Mouse (Mus musculus) megakaryocyte, adult 5-6 weeks (primary cell): ENCODE measurements at regions not wholly inside any gene's neighbourhood (a gene's known extent, or its start where the extent isn't known, plus 50 kb on each side); places are given as distances from the start of the nearest gene placed in this dataset.
"Not testable (repeated sequence)": the region's sequence is repeated elsewhere in the genome, so short reads cannot be mapped to it uniquely, and the experiment has no call there.

ENCODE experiments used
- ATAC-seq: 2 replicates; pipeline ENCODE4 v1.8.0; 2016; ENCODE audit warnings: mild to moderate bottlenecking, inconsistent platforms; ENCODE audit not compliant: poor library complexity, severe bottlenecking

DNA sequence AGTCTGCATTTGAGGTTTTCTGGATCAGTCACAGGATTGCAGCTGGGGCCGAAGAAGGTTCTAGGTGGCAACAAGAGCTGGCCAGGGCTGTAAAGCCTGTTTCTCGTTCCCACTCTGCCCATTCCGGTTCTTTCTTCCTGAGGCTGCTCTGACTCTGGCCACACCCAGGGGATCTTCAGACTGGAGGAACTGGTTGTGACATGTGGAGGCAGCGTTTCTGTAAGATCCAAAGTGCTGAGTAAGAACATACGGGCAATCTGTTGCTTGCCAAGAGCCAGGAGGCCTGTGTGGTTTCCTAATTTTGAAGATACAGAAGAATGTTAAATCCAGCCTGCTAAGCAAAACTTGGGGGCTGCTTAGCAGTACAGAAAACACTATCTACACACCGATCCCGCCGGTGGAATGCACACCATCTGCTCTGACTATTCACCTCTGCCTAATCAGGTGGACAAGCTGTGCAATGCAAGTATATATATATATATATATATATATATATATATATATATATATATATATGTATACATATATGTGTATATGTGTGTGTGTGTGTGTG is 99.3 kb upstream of the Bmp2k start:
- peak; percentile 98 for ATAC-seq

DNA sequence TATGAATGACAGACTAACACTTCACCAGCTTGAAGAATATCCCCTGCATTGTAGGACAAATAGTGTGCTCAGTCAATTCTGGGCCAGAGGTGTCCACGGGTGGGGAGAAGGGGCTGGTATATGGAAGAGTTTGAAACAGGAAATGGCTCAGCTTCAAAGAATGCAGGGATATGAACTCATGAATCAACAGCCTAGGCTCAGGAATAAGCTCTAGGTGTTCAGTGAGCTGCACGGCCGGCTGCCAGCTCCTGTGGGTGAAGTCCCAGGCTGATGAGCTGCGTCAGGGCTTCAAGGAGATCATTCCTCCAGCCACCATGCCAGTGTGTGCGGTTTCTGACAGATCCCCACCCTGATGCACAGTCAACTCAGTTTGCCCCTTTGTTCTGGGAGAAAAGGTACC is 98.8 kb upstream of the Bmp2k start:
- ATAC-seq = no peak

DNA sequence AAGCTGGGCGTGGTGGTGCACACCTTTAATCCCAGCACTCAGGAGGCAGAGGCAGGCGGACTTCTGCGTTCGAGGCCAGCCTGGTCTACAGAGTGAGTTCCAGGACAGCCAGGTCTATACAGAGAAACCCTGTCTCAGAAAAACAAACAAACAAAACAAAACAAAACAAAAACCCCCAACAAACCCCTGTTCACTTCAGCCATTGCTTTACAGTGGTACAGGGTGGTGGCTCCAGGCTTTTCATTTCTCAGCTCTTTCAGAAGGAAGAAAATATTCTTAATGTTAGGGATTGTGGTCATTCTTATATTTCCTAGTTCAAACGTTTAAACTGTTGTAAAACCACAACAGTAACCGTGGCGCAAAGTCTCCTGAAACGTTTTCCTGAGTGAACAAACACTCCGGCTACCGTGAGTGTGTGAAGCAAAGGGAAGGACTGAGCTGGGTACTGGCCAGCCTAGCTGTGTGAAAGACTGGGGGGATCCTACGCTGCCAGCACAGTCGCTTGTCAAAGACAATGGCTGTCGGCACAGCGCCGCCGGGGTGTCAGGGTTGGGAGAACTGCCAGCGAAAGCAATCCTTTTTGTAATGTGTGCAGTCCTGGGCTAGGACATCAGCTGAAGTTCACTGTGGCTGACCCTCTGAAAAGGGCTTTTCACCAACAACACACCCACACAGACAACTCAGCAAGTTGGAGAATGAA is 91.8 kb upstream of the Bmp2k start:
- peak; percentile 68 for ATAC-seq

DNA sequence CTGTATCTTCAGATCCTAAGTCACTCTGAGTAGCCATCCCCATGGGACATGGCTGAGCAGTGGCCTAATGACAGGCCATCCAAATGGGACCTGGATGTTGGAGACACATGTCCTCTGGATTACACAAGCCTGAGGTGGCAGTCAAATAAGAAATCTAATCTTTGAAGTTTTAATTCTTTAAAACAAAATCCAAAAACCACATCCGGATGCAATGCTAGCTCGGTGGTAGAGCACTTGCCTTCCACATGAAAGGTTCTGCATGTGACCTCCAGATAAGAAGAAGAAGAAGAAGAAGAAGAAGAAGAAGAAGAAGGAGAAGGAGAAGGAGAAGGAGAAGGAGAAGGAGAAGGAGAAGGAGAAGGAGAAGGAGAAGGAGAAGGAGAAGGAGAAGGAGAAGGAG is 89.1 kb upstream of the Bmp2k start:
- ATAC-seq = not testable (repeated sequence)

DNA sequence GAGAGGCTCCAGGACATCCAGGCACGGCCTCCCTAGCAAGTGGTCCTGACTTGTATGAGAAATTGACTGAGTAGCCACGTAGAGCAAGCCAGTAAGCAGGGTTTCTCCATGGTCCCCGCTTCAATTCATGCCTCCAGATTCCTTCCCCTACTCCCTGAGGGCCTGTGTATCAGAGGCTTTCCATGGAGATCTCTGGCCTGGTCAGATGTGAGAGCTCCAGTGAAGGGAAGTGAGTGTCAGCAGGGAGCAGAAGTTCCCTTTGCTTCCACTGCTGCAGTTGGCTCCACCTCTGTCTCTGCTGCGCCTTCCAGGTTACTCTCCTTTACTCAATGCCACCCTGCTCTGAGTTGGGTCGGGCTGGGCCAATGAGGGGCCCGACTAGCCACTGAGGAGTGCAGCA is 88.3 kb upstream of the Bmp2k start:
- no peak for ATAC-seq

DNA sequence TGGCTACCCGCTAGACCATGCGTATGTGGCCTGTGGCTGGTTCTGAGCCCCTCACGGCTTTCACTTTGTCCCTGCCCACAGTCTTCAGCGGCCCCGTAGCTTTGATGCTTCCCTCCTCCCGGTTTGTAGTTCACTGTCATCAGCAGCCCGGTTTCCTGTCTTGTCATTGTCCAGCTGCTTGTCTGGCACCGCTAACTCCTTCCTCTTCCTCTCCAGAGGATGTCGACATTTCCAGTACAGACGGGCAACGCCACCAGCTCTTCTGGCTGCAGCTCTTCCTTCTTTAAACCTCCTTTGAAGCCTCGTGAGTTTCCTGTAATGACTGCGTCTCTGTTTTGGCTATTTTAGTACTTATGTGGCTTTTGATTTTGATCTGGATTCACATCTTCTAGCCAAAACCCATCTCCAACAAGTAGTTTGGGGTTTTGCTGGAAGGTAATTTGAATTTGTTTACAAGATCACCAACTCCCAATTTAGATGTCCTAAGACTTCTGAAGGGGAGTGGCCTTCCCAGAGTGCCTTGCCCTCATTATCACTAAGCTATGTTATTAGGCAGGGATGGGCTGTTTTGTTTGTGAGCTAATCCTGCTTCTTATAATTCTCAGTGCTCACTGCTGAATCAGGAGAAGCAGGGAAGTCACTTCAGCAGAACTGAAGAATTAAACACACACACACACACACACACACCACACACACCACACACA is 85.8 kb upstream of the Bmp2k start:
- peak; percentile 85 for ATAC-seq

DNA sequence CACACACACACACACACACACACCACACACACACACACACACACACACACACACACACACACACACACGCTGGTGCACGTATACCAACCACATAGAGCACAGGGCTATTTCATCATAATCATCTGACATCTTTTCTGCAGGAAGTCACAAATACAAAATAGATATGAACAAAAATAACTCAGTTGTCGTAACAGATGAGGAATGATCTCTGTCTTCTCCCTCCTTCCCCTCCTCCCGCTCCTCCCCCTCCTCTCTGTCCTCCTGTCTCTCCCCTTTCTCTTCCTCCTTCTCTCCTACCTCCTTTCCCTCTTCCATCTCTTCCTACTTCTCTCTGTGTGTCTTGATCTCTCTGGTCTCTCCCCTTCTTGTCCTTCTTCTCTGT is 85.2 kb upstream of the Bmp2k start:
- ATAC-seq = peak; percentile 25

DNA sequence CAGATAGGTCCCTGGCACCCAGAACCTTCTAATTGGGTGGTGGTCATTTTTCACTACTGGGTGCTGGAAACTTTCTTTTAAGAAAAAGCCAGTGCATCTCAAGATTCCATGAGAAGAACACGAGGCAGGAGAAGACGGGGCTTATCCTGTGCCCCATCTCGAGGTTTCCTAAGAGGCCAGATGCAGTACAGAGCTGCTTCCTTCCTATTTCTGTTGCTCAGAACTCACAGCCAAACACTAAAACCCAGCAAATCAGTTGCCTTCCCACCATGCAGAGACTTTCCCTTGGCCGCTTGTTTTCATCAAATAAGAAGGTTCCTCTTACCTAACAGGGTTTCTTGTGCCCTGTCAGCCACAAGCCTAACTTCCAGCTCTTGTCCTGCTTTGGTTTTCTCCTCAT is 84.7 kb upstream of the Bmp2k start:
- ATAC-seq = peak; percentile 8; the same call in 1 of the 2 replicates

DNA sequence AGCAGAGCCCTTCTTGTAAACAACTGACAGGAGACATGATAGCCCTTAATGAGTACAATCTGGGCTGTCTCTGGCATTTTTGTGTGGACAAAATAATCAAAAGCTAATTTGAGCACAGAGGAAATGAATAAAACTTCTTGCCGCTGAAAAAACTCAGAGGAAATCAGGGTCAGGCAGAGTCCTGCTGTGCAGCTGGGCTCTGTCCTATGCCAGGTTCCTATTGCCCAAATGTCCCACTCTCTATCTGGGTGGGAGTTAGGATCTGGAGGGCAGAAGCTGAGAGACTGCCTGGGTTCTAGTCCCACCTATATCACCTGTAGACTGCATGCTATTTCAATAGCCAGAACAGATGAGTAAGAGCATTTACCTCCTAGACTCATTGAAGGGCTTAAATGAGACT is 83.8 kb upstream of the Bmp2k start:
- no peak for ATAC-seq

DNA sequence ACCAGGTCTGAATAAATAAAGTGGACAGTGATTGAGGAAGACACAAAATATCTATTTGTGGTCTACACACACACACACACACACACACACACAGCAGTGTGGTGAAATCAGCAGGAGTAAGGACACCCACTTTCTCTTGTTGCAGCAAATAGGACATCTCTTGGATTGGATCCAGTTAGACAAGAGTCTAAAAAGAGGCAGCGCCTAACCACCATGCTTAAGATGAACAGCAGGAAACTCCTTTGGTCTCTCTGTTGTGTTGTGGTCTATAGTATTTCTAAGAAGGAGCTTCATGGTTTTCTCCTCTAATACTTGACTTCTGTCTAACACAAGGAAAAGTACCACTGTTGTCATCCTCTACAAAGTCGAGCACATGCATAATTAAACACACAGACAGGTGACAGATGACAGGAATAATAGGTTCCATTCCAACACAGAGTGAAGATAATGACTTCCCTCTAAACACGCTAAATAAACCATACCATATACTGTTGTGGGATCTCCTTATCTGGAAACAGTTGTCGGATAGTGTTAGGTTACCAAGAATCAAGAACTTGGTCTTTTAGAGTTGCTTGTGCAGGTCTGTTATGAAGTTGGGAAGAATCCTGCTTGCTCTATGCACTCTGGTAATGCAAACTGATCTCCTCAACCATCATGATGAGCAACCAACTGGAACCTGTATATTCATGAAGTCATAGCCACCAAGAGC is 82.6 kb upstream of the Bmp2k start:
- ATAC-seq = no peak

DNA sequence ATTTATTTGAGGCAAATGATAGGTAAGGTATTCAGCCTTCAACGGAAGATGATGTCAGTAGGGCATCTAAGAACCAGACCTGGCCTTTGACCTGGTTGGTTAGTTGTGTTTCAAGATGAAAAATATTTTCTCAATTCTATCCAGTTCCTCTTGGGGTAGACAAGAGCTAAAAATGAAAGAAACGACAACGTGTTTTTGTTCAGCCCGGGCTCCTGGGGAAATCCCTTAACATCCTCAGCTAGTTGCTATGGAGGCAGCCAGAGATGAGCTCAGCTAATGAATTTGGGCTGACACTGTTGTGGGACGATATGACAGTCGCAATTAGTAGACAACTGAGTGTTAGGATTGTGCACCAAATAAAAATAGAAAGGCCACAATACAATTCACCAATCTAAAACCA is 80.6 kb upstream of the Bmp2k start:
- 0 out of 2 replicates have a peak, but pooled peaks have one; percentile 9 for ATAC-seq

DNA sequence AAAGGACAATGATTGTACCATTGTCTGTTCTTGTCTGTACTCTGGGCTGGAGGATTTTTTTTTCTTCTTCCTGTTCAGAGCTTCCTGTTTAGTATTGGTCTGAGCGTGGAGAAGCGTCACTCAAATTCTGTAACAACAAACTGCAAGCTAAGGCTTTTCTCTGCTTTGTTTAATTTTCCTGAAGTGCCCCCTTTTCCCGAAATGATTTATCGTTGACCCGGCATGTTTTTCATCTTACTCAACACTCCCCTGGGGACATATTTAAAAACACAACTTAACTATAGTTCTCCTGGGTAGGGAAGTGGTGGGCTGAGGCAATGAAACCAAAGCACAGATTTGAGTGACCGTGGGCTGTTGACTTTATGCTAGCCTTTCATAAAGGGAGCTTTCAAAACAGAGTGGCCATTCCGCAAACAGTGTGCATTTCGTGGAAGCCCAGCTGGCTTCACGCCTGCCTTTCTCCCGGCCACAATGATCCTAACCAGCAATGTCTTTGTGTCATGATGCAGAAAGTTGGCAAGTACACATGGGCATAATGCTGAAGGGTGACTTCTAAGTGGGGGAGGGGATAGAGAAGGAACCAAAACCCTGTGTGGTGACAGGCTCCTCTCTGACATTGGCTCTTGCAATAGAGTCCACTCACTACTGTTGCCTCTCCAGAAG is 79.8 kb upstream of the Bmp2k start:
- peak; percentile 53 for ATAC-seq

DNA sequence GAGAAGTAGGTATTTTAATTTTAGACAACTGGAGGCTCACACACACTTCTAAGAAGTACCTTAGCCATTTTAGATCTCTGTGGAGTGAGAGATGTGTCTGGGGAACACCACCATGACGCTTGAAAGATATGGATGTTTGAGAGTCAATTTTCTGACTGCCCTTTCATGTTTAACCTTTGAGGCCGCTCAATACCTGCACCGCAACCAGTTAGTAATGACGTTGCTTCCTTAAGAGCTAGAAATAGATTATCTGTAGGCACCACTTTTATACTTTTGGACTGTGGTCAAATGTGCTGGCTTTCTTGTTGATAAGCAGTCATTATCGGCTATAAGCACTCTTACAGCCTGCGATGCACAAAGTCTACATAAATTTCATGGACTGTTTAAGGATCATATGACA is 78.3 kb upstream of the Bmp2k start:
- ATAC-seq = peak; percentile 5; the same call in 1 of the 2 replicates

DNA sequence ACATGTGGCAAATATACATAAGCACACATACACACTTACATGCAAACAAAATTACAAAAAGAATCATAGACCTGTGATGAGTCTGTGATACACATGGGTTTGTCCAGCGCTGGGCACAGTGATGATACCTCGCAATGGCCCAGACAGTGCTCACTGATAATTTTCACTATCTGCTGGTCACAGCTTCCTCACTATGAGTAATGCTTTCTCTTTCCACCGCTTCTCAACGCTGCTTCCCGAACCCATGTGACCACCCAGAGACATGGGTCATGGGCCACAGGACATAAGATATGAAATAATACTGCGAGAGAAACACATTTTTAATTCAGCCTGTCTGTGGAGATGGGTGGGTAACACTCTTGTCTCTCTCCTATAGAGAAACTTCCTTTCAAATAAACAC is 76.5 kb upstream of the Bmp2k start:
- ATAC-seq = peak; percentile 27

DNA sequence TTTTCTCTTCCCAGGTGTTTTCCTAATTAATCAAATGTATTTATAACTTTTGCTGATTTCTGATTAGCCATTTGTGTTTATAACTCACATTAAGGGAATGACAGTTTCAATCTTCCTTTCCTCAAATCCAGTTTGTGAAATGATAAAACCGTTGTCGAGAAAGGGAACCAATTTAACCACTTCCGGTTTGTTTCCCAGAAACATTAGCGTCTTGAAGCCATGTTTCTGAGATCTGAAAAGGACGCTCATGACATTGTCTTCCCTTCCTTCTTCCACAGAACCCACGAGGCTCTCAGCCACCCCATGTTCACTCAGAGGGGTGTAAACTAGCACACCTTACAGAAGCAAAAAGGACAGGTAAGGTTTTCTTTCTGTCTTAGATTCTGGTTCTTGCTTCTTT is 76.0 kb upstream of the Bmp2k start:
- ATAC-seq = peak; percentile 7; the same call in 1 of the 2 replicates

DNA sequence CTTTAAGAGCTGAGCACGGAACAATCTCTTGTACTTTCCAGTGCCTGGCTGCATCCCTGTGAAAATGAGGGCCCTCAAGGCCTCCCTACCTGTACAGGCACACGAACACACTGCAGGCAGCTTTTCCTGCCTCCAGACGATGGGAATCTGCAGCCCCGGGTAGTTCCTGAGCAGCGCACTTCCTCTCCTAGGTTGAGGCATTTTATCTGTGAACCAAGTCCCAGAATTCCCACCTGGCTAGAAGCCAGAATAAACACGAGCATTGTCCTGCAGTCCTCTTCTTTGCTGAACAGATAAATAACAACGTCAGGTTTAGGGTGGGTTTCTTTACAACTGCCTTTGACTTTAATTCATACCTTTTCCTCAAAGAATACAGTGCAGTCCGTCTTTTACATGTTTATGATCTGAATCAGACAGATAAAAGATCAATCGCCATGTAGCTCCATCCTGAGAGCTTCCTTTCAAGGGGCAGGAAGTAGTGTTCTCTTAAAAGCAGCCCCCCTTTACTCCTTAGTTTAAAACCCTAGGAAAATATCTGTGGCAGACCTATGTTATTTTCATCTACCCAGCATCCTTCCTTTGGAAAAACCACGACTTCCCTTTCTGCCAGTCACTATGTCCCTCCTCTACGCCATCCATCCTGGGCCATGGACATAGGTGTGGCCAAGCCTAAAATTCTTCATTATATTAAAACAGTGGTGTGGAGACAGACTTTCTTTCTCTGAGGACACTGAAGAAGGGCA is 75.3 kb upstream of the Bmp2k start:
- ATAC-seq = no peak

DNA sequence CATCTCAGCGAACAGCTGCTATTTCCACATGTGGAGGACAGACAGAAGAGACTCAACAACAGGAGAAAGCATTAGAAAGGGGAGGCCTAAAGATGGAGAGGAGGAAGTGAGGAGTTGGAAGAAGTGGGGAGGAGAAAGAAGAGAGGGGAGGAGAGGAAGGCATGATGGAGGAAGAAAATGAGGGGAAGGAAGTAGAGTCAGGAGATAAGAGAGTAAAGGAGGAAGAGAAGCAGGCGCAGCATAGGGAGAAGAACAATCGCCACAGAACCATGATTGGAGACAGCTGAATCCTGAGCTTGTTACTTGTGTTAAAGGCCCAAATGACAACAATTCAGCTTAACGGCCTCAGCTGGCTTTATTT is 74.8 kb upstream of the Bmp2k start:
- no peak for ATAC-seq

DNA sequence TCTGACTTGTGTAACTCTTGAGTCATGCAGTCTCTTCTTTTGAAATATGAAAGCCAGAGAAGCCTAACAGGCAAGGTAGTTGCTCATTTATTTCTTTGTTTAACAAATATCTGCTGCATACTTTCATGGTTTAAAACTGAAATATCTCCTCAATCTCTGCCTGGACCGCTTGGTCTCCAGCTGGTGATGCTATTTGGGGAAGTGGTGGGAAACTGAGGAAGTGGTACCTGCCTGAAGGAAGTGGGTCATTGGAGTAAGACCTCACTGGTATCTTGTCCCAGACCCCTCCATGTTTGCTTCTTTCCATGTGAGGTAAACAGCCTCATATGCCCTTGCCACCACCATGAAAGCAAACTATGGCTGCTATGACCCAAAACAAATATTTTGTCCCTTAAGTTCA is 74.0 kb upstream of the Bmp2k start:
- peak; percentile 58 for ATAC-seq

DNA sequence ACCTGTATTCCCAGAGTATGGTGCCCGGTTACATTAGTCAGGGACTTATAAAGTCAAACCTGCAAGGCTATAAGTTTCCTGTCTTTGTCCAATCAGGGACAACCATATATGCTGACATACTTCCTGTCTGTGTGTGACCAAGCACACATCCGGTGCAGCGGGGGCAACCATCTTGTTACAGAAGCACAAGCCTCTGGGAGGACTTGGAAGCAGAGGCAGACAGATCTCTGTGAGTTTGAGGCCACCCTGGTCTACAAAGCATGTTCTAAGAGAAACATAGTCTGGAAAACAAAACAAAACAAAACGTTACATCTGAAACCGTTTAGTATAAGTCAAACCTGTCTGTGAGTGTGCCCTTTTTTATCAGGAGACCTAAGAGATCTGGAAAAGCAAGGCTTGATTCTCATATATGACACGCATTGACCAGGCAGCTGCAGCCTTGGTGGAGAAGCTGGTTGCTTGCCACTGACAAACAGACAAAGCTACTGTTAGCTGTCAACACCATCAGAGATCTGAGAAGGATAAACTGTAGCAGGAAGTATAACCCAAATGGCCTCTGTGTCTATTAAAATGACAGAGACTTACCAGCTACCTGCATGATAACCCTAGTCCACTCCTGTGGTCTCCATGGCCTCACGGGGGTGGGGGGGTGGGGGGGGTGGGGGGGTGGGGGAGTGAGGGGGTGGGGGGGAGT is 72.6 kb upstream of the Bmp2k start:
- no peak for ATAC-seq

DNA sequence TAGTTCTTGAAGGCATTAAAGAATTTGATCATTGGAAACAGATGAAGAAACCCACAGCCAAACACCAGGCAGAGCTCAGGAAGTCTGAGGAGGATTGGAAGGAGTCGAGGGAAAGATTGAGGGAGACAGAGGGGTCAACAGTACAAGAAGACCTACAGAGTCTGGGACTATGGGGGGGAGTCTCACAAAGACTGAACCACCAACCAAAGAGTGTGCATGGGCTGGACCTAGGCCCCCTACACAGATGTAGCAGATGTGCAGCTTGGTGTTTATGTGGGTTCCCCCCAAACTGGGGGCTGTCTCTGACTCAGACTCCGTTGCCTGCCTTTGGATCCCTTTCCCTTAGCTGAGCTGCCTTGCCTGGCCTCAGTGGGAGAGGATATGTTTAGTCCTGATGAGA is 71.5 kb upstream of the Bmp2k start:
- no peak for ATAC-seq
